22 mouse cellular contexts compared by ENCODE assay signal in the genomic region with DNA sequence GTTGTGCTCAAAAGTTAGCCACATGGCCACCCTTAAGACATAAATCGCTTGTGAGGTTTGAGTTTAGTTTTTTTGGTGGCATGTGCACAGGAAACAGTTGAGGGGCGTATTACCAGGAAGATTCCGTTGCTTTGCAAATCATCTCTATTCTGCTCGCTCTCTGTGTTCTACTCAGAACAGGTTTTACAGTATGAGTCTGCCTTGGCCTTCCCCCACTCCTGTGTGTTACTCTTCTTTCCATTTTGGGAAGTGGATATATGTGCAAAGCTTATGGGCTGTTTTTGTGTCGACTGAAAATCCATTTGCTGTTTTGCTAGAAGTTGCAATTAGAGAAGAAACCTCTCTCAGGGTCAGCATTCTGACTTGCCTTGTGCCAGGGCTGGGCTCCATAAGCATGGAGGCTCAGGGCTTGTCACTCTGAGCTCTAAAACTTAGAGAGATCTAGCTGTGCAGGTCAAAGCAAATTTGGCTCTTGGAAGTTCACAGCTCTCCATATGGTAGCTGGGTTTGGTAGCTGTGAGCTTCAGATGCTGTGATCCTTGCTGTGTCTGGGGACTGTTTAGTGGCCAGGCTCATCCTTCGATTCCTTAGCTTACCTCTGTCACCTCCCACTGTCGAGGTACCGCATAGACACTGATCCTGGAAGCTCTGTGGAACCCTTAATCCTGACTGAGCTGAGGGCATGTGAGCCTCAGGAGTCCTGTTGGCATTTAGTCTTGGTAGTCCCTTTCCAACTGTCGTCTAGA. TPM values are rescaled to one million over a fixed set of nuclear protein-coding genes. Genes with fewer than 3 reads are reported as not detected.
DNase-seq lines count a peak whose midpoint lies in the region; ATAC-seq and TF ChIP-seq lines count a peak whose summit lies in the region.
"Had no signal": no experiment of that assay in that cellular context is flagged by ENCODE, and none has a peak within 500 bp of the region (broad histone marks: within the 10 kb centered on the region; RNA-seq: fewer than 3 reads in every experiment).

No protein-coding gene starts in this region.

- H3K36me3 ChIP-seq in forebrain, embryonic 12.5 days (replicated peaks): no peaks in the 10 kb centered on the region; the same call in 1 of the 2 replicates
- H3K36me3 ChIP-seq in forebrain, embryonic 13.5 days (ENCODE audit: poor library complexity, severe bottlenecking): peaks cover 3% of the 10 kb centered on the region; the same call in 1 of the 2 replicates
- no peaks in the 10 kb centered on the region for H3K36me3 ChIP-seq in ES-Bruce4 (ENCODE audit: control insufficient read depth, insufficient read depth, low read length, poor library complexity, severe bottlenecking)
- H3K36me3 ChIP-seq: heart, embryonic 15.5 days; hindbrain, embryonic 12.5 days; lung, embryonic 15.5 days had no signal

- WGBS in forebrain, embryonic 12.5 days: 84% methylated on average over 9 of the region's 9 CpGs
- WGBS in forebrain, embryonic 13.5 days: 83% methylated on average over 9 of the region's 9 CpGs

- TF ChIP-seq EP300 in ES-Bruce4 (IDR thresholded peaks at IDR 0.05; ENCODE audit: insufficient read depth, low read depth, low read length): no peak

- no peaks in the 10 kb centered on the region for H3K27me3 ChIP-seq in forebrain, embryonic 12.5 days
- no peaks in the 10 kb centered on the region for H3K27me3 ChIP-seq in forebrain, embryonic 13.5 days
- H3K27me3 ChIP-seq in ES-Bruce4 (ENCODE audit: control insufficient read depth, insufficient read depth, low read length, poor library complexity, severe bottlenecking): no peaks in the 10 kb centered on the region
- H3K27me3 ChIP-seq: heart, embryonic 15.5 days; hindbrain, embryonic 12.5 days; liver, embryonic 12.5 days; lung, embryonic 15.5 days had no signal

- H3K9me3 ChIP-seq in forebrain, embryonic 12.5 days: no peaks in the 10 kb centered on the region
- no peaks in the 10 kb centered on the region for H3K9me3 ChIP-seq in forebrain, embryonic 13.5 days (replicated peaks)
- H3K9me3 ChIP-seq in ES-Bruce4 (replicated peaks; ENCODE audit: control insufficient read depth, insufficient read depth, low read length, poor library complexity, severe bottlenecking): no peaks in the 10 kb centered on the region
- H3K9me3 ChIP-seq: G1E; heart, embryonic 15.5 days; hindbrain, embryonic 12.5 days; liver, embryonic 12.5 days; lung, embryonic 15.5 days had no signal

- H3K27ac ChIP-seq in forebrain, embryonic 12.5 days: no peak overlapping the region
- no peak overlapping the region; the same call in 1 of the 2 replicates for H3K27ac ChIP-seq in forebrain, embryonic 13.5 days
- 0 out of 2 replicates have a peak overlapping the region, but pooled peaks have one; percentile 15 for H3K27ac ChIP-seq in left cerebral cortex, adult 2 months
- peak overlapping the region; percentile 55 for H3K27ac ChIP-seq in ES-Bruce4 (ENCODE audit: insufficient read depth, low read length)
- H3K27ac ChIP-seq: hindbrain, embryonic 12.5 days; liver, embryonic 12.5 days; lung, embryonic 15.5 days had no signal

- peak; percentile 27; the same call in 1 of the 2 replicates for ATAC-seq in forebrain, embryonic 12.5 days (ENCODE audit: low FRiP score)
- no peak for ATAC-seq in forebrain, embryonic 13.5 days
- ATAC-seq: forebrain, postnatal 0 days; liver, embryonic 12.5 days had no signal

- peaks cover 18% of the 10 kb centered on the region for H3K4me1 ChIP-seq in forebrain, embryonic 12.5 days
- peaks cover 14% of the 10 kb centered on the region for H3K4me1 ChIP-seq in forebrain, embryonic 13.5 days
- peaks cover 8% of the 10 kb centered on the region for H3K4me1 ChIP-seq in ES-Bruce4 (ENCODE audit: control insufficient read depth, insufficient read depth, low read length)
- H3K4me1 ChIP-seq: lung, embryonic 15.5 days had no signal

- no peak for DNase-seq in left cerebral cortex, adult 2 months (ENCODE audit: extremely low spot score in 1 of 2, low spot score in 2 of 2)
- no peak for DNase-seq in left cerebral cortex, postnatal 14 days (ENCODE audit: low spot score in 2 of 2)
- DNase-seq in retina, postnatal 1 day: peak; percentile 48
- DNase-seq in embryo, embryonic 11 days: no peak
- DNase-seq in spleen, postnatal 36 days (ENCODE audit: low spot score in 2 of 2): no peak
- DNase-seq: adrenal gland, postnatal 10 days; cerebellum, adult 9-11 months; forebrain, postnatal 0 days; gastrocnemius, postnatal 14 days; kidney, adult 11 months; kidney, postnatal 14 days; layer of hippocampus, adult 9-11 months; right cerebral cortex, postnatal 14 days had no signal

- intact Hi-C loops in left cerebral cortex, adult 2 months (cut with DNase I): no loop called here
- intact Hi-C loops in left cerebral cortex, postnatal 14 days (cut with DNase I): no loop called here

- H3K4me3 ChIP-seq in forebrain, embryonic 12.5 days (replicated peaks): no peak overlapping the region
- no peak overlapping the region for H3K4me3 ChIP-seq in forebrain, embryonic 13.5 days
- H3K4me3 ChIP-seq in left cerebral cortex, adult 2 months: no peak overlapping the region
- H3K4me3 ChIP-seq in ES-Bruce4 (ENCODE audit: low read depth, low read length): no peak overlapping the region
- H3K4me3 ChIP-seq: erythroblast, embryonic 14.5 days; heart, embryonic 15.5 days; hindbrain, embryonic 12.5 days; liver, embryonic 12.5 days; lung, embryonic 15.5 days had no signal

- H3K4me2 ChIP-seq in forebrain, embryonic 12.5 days: no peak overlapping the region
- no peak overlapping the region for H3K4me2 ChIP-seq in forebrain, embryonic 13.5 days
- H3K4me2 ChIP-seq: heart, embryonic 15.5 days; hindbrain, embryonic 12.5 days; liver, embryonic 12.5 days; lung, embryonic 15.5 days had no signal

- no peak for TF ChIP-seq POLR2A in ES-Bruce4 (IDR thresholded peaks at IDR 0.05; ENCODE audit: insufficient read depth, low read length)

- H3K9ac ChIP-seq in forebrain, embryonic 12.5 days: no peak overlapping the region
- no peak overlapping the region for H3K9ac ChIP-seq in forebrain, embryonic 13.5 days
- no peak overlapping the region for H3K9ac ChIP-seq in ES-Bruce4 (ENCODE audit: low read depth, poor library complexity, severe bottlenecking)
- H3K9ac ChIP-seq: forebrain, postnatal 0 days; heart, embryonic 15.5 days; hindbrain, embryonic 12.5 days; liver, embryonic 12.5 days; lung, embryonic 15.5 days had no signal

- no peak for TF ChIP-seq CTCF in left cerebral cortex, adult 2 months (IDR thresholded peaks at IDR 0.05)
- no peak for TF ChIP-seq CTCF in ES-Bruce4 (IDR thresholded peaks at IDR 0.05; ENCODE audit: low read depth, low read length)

RNA-seq across cellular contexts. Expression of a gene that starts 45.3 kb away (rescaled TPM):
- polyA plus RNA-seq in forebrain, embryonic 12.5 days (2016; fragmentation: Nextera tagmentation; extraction: Ambion mirVana): 38.7 and 41.7 TPM in 2 replicates
- polyA plus RNA-seq in forebrain, embryonic 13.5 days (2015; fragmentation: Nextera tagmentation; extraction: Ambion mirVana): 28.9 and 32.4 TPM in 2 replicates
- total RNA-seq in left cerebral cortex, adult 2 months (2021): 10 to 100 TPM; 30.3 to 35.3 TPM
- total RNA-seq in left cerebral cortex, postnatal 14 days (2021): 10 to 100 TPM; 40.1 to 41.2 TPM
- polyA plus RNA-seq in ES-Bruce4 (2011; ENCODE audit: insufficient read depth, insufficient read length, low read depth, missing spikeins): 78.4 and 81.5 TPM in 2 replicates

Comparison
In these comparisons a context has a peak if more than half of its experiments do, and no peak if none do; other contexts are left out.
1. H3K27ac ChIP-seq: peak in left cerebral cortex, adult 2 months (single experiment) and ES-Bruce4 (single experiment); none in forebrain, embryonic 12.5 days (single experiment) and forebrain, embryonic 13.5 days (single experiment).